Mouse (Mus musculus) kidney, adult 2 months (tissue): Measurements from ENCODE around the gene Cyp2c54. TPM values are rescaled to one million over a fixed set of nuclear protein-coding genes. Genes with fewer than 3 reads are reported as not detected.
"Not testable (repeated sequence)": the region's sequence is repeated elsewhere in the genome, so short reads cannot be mapped to it uniquely, and the experiment has no call there.

Experiments used
- DNase-seq: peaks from one replicate; pipeline ENCODE4 v3.0.0; 2021
- H3K27ac ChIP-seq: fragments of 200-500 bp; 2 replicates; pipeline ENCODE4 v1.5.1; 2012; ENCODE audit warnings: low read depth, low read length, control low read depth, inconsistent platforms; ENCODE audit not compliant: insufficient read depth
- H3K27me3 ChIP-seq: fragments of 200-500 bp; replicated peaks from 2 replicates; pipeline ENCODE4 v1.6.1; 2012; ENCODE audit warnings: mild to moderate bottlenecking, moderate library complexity, low read length, inconsistent platforms; ENCODE audit not compliant: control insufficient read depth, insufficient read depth
- H3K36me3 ChIP-seq: fragments of 200-500 bp; 2 replicates; pipeline ENCODE4 v1.6.1; 2012; ENCODE audit warnings: mild to moderate bottlenecking, moderate library complexity, low read length, inconsistent platforms; ENCODE audit not compliant: control insufficient read depth, insufficient read depth
- H3K4me1 ChIP-seq: fragments of 200-500 bp; 2 replicates; pipeline ENCODE4 v1.6.1; 2011; ENCODE audit warnings: low read length; ENCODE audit not compliant: control insufficient read depth, insufficient read depth
- H3K4me3 ChIP-seq: fragments of 200-500 bp; 2 replicates; pipeline ENCODE4 v1.5.1; 2011; ENCODE audit warnings: mild to moderate bottlenecking, low read depth, low read length, control low read depth; ENCODE audit not compliant: insufficient read depth
- CTCF ChIP-seq: fragments of 200-500 bp; conservative IDR thresholded peaks from 2 replicates; pipeline ENCODE4 v1.5.1; 2011; ENCODE audit warnings: low read depth, mild to moderate bottlenecking, control low read depth, low read length, moderate library complexity, mixed read lengths; ENCODE audit not compliant: insufficient read depth, insufficient read length
- POLR2A ChIP-seq: fragments of 200-500 bp; IDR thresholded peaks from one replicate; pipeline ENCODE4 v1.6.1; 2011; ENCODE audit warnings: low read depth, low read length, control low read depth
- WGBS: fragments of 180-500 bp; shearing (Covaris S2); methylation state at CpG from one replicate; pipeline ENCODE4 v1.1.7; 2018; 5-methylcytosine and 5-hydroxymethylcytosine counted together
- polyA plus RNA-seq: library from polyadenylated mRNA; depleted of rRNA; stranded (reverse); fragments of >200 nt; gene quantifications from 2 replicates; pipeline ENCODE4 v1.2.3, GENCODE M21; 2012; rRNA removed

Cyp2c54 gene
- not detected in 2 replicates for polyA plus RNA-seq

DNA sequence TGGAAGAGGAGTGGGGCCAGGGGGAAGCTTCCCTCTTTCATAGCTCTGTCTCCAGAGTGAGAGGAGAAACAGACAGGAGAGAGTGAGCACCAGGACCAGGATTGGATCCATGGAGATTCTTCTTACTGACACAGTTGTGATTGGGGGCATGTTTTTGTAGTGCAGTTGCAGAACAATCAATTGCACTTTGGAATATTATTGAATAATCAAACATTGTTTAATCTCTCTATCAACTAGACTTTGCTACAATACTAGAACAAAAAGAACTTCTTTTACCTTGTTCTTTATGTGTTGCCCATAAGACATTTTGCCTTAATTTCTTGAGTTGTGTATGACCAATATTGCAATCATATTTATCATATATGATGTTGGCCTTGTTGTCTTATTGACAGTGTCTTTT, at the start of gene Cyp2c54:
TSS of gene Cyp2c54 (minus strand) at position 127 of the 400 bp plus-strand sequence.
- DNase-seq = no peak
- Histone ChIP-seq H3K27me3 (no peaks in the 10 kb centered on the region), H3K36me3 (no peaks in the 10 kb centered on the region), H3K4me3 (no peak within 1 kb of the TSS), H3K4me1 (no peaks in the 10 kb centered on the region), H3K27ac (no peak within 1 kb of the TSS)
- no peak for TF ChIP-seq CTCF
- TF ChIP-seq POLR2A = no peak

- not testable (repeated sequence) for H3K4me1 ChIP-seq, H3K4me3 ChIP-seq, H3K27me3 ChIP-seq, H3K27ac ChIP-seq, H3K36me3 ChIP-seq, DNase-seq
- WGBS = 84% methylated on average over 13 of the region's 13 CpGs
Observed at GRCm38 (mm10) chr19:40119624-40120023, 46.0 kb upstream of the Cyp2c54 start.

DNA sequence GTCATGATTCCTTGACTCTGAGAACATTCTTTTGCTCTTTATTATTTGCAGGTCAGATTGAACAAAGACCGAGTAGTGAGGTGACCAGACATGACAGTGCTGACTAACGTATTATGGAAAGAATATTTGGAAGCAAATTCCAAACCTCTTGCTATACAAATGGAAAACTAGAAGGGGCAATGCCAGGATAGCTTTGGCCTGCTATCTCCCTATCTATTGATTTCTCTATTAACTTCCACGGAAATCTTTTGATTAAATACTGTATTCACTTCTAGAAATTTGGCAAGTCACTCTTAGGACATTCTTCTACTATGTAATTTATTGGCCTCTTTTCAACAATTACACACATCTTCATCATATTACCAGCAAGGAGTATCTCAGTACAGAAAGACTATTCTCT, 17.5 kb upstream of the Cyp2c54 start:
- Histone ChIP-seq H3K4me3 (no peak overlapping the region), H3K36me3 (no peaks in the 10 kb centered on the region), H3K27ac (no peak overlapping the region), H3K4me1 (no peaks in the 10 kb centered on the region), H3K27me3 (no peaks in the 10 kb centered on the region)
- no peak for DNase-seq
- WGBS = 74% methylated on average over 3 of the region's 3 CpGs
- TF ChIP-seq CTCF (no peak), POLR2A (no peak)

- H3K27me3 ChIP-seq, H3K27ac ChIP-seq, DNase-seq, H3K36me3 ChIP-seq, H3K4me1 ChIP-seq, H3K4me3 ChIP-seq: not testable (repeated sequence)
- 98% methylated on average over 1 of the region's 1 CpGs for WGBS
Observed at GRCm38 (mm10) chr19:40089421-40089820, 15.8 kb upstream of the Cyp2c54 start, which contains the start of gene Cyp2c50. Gene Cyp2c50 (plus strand): TSS chr19:40089688.

DNA sequence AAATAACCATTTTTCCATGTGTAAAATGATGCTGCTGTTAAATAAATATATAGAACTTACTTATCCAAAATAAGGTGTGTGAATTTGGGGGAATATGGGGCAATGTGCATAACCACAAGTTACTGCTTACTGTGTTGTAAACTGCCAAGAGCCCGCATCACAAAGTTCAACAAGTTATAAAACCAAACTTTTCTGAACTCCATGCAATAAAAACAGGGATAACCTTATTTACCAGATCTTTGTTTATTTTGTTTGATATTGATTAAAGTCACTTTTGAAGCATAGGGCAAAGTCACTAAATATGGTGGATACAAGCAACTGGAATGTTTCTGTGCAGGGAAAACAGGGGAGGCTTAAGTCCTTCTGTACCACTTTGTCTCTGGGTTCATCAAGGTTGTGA, 14.8 kb upstream of the Cyp2c54 start:
- no peak for DNase-seq
- WGBS = 95% methylated on average over 1 of the region's 1 CpGs
- Histone ChIP-seq H3K27me3 (no peaks in the 10 kb centered on the region), H3K4me1 (no peaks in the 10 kb centered on the region), H3K27ac (no peak overlapping the region), H3K36me3 (no peaks in the 10 kb centered on the region), H3K4me3 (no peak overlapping the region)
- TF ChIP-seq POLR2A (no peak), CTCF (no peak)

DNA sequence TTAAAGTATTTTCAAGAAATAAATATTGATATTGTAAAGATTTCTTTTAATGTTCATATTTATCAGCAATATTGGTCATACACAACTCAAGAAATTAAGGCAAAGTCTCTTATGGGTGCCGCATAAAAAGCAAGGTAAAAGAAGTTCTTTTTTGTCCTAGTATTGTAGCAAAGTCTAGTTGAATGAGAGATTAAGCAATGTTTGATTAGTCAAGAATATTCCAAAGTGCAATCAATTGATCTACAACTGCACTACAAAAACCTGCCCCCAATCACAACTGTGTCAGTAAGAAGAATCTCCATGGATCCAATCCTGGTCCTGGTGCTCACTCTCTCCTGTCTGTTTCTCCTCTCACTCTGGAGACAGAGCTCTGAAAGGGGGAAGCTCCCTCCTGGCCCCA, 81.5 kb downstream of the Cyp2c54 start, which contains the start of gene Cyp2c37:
TSS of gene Cyp2c37 (plus strand) at position 285 of the 400 bp plus-strand sequence.
- not testable (repeated sequence) for H3K27me3 ChIP-seq, H3K36me3 ChIP-seq, H3K27ac ChIP-seq, H3K4me3 ChIP-seq, H3K4me1 ChIP-seq, DNase-seq
- 94% methylated on average over 1 of the region's 1 CpGs for WGBS

DNA sequence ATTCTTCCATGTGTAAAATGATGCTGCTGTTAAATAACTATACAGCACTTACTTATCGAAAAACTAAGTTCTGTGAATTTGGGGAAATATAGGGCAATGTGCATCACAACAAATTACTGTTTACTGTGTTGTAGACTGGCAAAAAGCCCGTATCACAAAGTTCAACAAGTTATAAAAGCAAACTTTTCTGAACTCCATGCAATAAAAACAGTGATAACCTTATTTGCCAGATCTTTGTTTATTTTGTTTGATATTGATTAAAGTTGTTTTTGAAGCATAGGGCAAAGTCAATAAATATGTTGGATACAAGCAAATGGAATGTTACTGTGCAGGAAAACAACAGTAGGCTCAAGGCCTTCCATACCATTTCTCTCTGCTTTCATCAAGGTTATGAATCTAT, 84.2 kb downstream of the Cyp2c54 start:
- 64% methylated on average over 2 of the region's 2 CpGs for WGBS
- H3K36me3 ChIP-seq = no peaks in the 10 kb centered on the region
- H3K4me1 ChIP-seq = no peaks in the 10 kb centered on the region
- no peak overlapping the region for H3K27ac ChIP-seq
- TF ChIP-seq POLR2A (no peak), CTCF (no peak)
- DNase-seq = no peak
- H3K27me3 ChIP-seq = no peaks in the 10 kb centered on the region
- no peak overlapping the region for H3K4me3 ChIP-seq

Other genes starting within 250 kb of the Cyp2c54 start
- gene Cyp2c69, start 187.0 kb downstream of the Cyp2c54 start, polyA plus RNA-seq = 0.83 and 0.99 TPM in 2 replicates
- 0.04 TPM in 1 of 2 replicates, not detected in the other for gene Cyp2c37, start 81.4 kb downstream of the Cyp2c54 start, polyA plus RNA-seq
- 0.15 TPM in 1 of 2 replicates, not detected in the other for gene Cyp2c50, start 15.9 kb upstream of the Cyp2c54 start, polyA plus RNA-seq
- not detected in 2 replicates for gene Cyp2c70, start 113.5 kb upstream of the Cyp2c54 start, polyA plus RNA-seq
- 15.4 and 25.7 TPM in 2 replicates for gene Pdlim1, start 198.0 kb upstream of the Cyp2c54 start, polyA plus RNA-seq